Mouse (Mus musculus) embryonic facial prominence, embryonic 14.5 days (tissue): ENCODE results near the gene Khdc4. TPM values are rescaled to one million over a fixed set of nuclear protein-coding genes. Genes with fewer than 3 reads are reported as not detected.

Experiments used
- ATAC-seq: fragments of 200-750 bp; cut with Nextera tagmentation; 2 replicates; pipeline ENCODE4 v1.8.0; 2017; ENCODE audit warnings: low read depth, moderate number of reproducible peaks, moderate TSS enrichment
- DNase-seq: peaks from one replicate; pipeline ENCODE4 v3.0.0-alpha.2; 2015; ENCODE audit warnings: low spot score
- H3K27ac ChIP-seq: fragments of 300-500 bp; sonication (generic); replicated peaks from 2 replicates; pipeline ENCODE4 v1.5.1; 2014; ENCODE audit warnings: low read depth, mild to moderate bottlenecking, low read length, moderate library complexity
- H3K27me3 ChIP-seq: fragments of 300-500 bp; sonication (generic); replicated peaks from 2 replicates; pipeline ENCODE4 v1.6.1; 2014; ENCODE audit warnings: low read length; ENCODE audit not compliant: control insufficient read depth, insufficient read depth
- H3K36me3 ChIP-seq: fragments of 300-500 bp; sonication (generic); 2 replicates; pipeline ENCODE4 v1.6.1; 2014; ENCODE audit warnings: low read length, mixed read lengths; ENCODE audit not compliant: control insufficient read depth, insufficient read depth
- H3K4me1 ChIP-seq: fragments of 300-500 bp; sonication (generic); 2 replicates; pipeline ENCODE4 v1.6.1; 2014; ENCODE audit warnings: antibody characterized with exemption, low read length; ENCODE audit not compliant: control insufficient read depth, insufficient read depth
- H3K4me2 ChIP-seq: fragments of 300-500 bp; sonication (generic); 2 replicates; pipeline ENCODE4 v1.6.1; 2014; ENCODE audit warnings: low read depth, mild to moderate bottlenecking, low read length, moderate library complexity, mixed read lengths
- H3K4me3 ChIP-seq: fragments of 300-500 bp; sonication (generic); 2 replicates; pipeline ENCODE4 v1.5.1; 2014; ENCODE audit warnings: low read depth, mild to moderate bottlenecking, low read length
- H3K9ac ChIP-seq: fragments of 300-500 bp; sonication (generic); 2 replicates; pipeline ENCODE4 v1.6.1; 2014; ENCODE audit warnings: low read depth, mild to moderate bottlenecking, low read length, moderate library complexity, mixed read lengths
- H3K9me3 ChIP-seq: fragments of 300-500 bp; sonication (generic); 2 replicates; pipeline ENCODE4 v1.6.1; 2016; ENCODE audit warnings: low read length; ENCODE audit not compliant: control insufficient read depth
- WGBS: fragments of 180-500 bp; shearing (Covaris S2); extraction: QIAGEN DNeasy Blood & Tissue Kit; methylation state at CpG from one replicate; pipeline ENCODE4 v1.1.7; 2014; 5-methylcytosine and 5-hydroxymethylcytosine counted together
- polyA plus RNA-seq: library from polyadenylated mRNA; unstranded; fragments of >200 nt; fragmentation: Nextera tagmentation; extraction: Ambion mirVana; gene quantifications from 2 replicates; pipeline ENCODE4 v1.2.1, GENCODE M21; 2014

Gene Khdc4
- polyA plus RNA-seq: 66.4 and 70.3 TPM in 2 replicates

GRCm38 (mm10) chr3:88684980-88685941, at the start of gene Khdc4:
Khdc4 (plus strand) TSS chr3:88685803.
- DNase-seq (peak; percentile 100), ATAC-seq (peak; percentile 99)
- H3K4me1 ChIP-seq: peaks cover 8% of the 10 kb centered on the region; the same call in 1 of the 2 replicates
- H3K4me3 ChIP-seq: peak within 1 kb of the TSS; percentile 89
- H3K9ac ChIP-seq: peak within 1 kb of the TSS; percentile 96
- WGBS: under 1% methylated on average over 39 of the region's 47 CpGs
- no peaks in the 10 kb centered on the region for H3K9me3 ChIP-seq
- H3K27me3 ChIP-seq: no peaks in the 10 kb centered on the region
- peak within 1 kb of the TSS; percentile 95 for H3K4me2 ChIP-seq
- H3K36me3 ChIP-seq: peaks cover 30% of the 10 kb centered on the region
- peak within 1 kb of the TSS; percentile 98 for H3K27ac ChIP-seq

DNA sequence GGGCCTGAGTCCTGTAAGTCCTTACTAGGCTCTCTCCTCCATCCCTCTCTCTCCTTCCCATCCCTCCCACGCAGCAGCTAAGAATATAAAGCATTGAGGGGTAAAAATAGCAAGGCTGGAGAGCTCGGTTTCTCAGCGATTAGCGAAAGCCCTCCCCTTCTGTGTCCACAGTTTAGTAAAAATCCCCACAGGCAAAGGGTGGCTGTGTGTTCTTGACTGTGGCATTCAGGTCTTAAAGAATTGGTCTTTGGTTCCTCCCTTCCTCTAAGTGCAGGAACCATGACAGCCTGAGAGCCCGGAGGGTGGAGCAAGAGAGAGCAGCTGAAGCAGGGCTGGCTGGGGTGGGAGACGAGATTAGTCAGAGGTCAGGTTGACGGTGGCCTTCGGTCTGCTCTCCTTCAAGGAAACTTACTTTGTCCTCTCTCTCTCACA, 49.0 kb upstream of the Khdc4 start:
- Histone ChIP-seq H3K9ac (no peak overlapping the region), H3K27ac (no peak overlapping the region), H3K4me1 (no peaks in the 10 kb centered on the region), H3K4me3 (no peak overlapping the region), H3K27me3 (no peaks in the 10 kb centered on the region), H3K36me3 (peaks cover 97% of the 10 kb centered on the region), H3K9me3 (0 out of 2 replicates have a peak, but pooled peaks cover 3% of the 10 kb centered on the region), H3K4me2 (no peak overlapping the region)
- 85% methylated on average over 8 of the region's 8 CpGs for WGBS
- DNase-seq (no peak), ATAC-seq (no peak)

GRCm38 (mm10) chr3:88637134-88637533, 48.5 kb upstream of the Khdc4 start:
- H3K4me3 ChIP-seq: no peak overlapping the region
- H3K9me3 ChIP-seq: 0 out of 2 replicates have a peak, but pooled peaks cover 3% of the 10 kb centered on the region
- no peaks in the 10 kb centered on the region for H3K4me1 ChIP-seq
- ATAC-seq: no peak
- no peak overlapping the region for H3K9ac ChIP-seq
- no peak overlapping the region for H3K27ac ChIP-seq
- no peak for DNase-seq
- no peaks in the 10 kb centered on the region for H3K27me3 ChIP-seq
- WGBS: 97% methylated on average over 5 of the region's 5 CpGs
- H3K36me3 ChIP-seq: peaks cover 97% of the 10 kb centered on the region
- no peak overlapping the region for H3K4me2 ChIP-seq

- no peak overlapping the region for H3K9ac ChIP-seq
- no peak for ATAC-seq
- no peak overlapping the region for H3K4me2 ChIP-seq
- DNase-seq: no peak
- H3K9me3 ChIP-seq: 0 out of 2 replicates have a peak, but pooled peaks cover 3% of the 10 kb centered on the region
- 90% methylated on average over 12 of the region's 12 CpGs for WGBS
- H3K4me1 ChIP-seq: no peaks in the 10 kb centered on the region
- H3K27ac ChIP-seq: no peak overlapping the region
- H3K27me3 ChIP-seq: no peaks in the 10 kb centered on the region
- H3K36me3 ChIP-seq: peaks cover 97% of the 10 kb centered on the region
- H3K4me3 ChIP-seq: no peak overlapping the region
Measured at GRCm38 (mm10) chr3:88639239-88639638, 46.4 kb upstream of the Khdc4 start.

DNA sequence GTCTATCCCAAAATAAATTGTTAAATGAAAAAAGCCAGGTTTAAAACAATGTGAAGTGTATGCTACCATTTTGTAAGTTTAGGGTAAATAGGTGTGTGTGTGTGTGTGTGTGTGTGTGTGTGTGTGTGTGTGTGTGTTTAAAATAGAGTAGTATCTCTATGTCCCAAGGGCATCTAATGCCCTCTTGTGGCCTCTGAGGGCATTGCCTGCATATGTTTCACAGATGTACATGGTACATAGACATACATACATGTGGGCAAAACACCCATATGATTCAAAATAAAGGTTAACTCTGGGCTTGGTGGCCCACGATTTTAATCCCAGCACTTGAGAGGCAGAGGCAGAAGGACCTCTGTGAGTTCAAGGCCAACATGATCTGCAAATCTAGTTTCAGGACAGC, 44.9 kb upstream of the Khdc4 start:
- no peaks in the 10 kb centered on the region for H3K27me3 ChIP-seq
- ATAC-seq (no peak), DNase-seq (peak; percentile 68)
- no peak overlapping the region for H3K4me3 ChIP-seq
- no peak overlapping the region for H3K4me2 ChIP-seq
- no peaks in the 10 kb centered on the region for H3K4me1 ChIP-seq
- WGBS: 71% methylated on average over 1 of the region's 1 CpGs
- 0 out of 2 replicates have a peak, but pooled peaks cover 3% of the 10 kb centered on the region for H3K9me3 ChIP-seq
- H3K27ac ChIP-seq: no peak overlapping the region
- H3K36me3 ChIP-seq: peaks cover 97% of the 10 kb centered on the region
- no peak overlapping the region for H3K9ac ChIP-seq

GRCm38 (mm10) chr3:88643078-88643477, 42.5 kb upstream of the Khdc4 start:
- no peak overlapping the region for H3K4me3 ChIP-seq
- 83% methylated on average over 5 of the region's 5 CpGs for WGBS
- no peaks in the 10 kb centered on the region for H3K27me3 ChIP-seq
- no peak for ATAC-seq
- no peak overlapping the region for H3K9ac ChIP-seq
- no peaks in the 10 kb centered on the region for H3K4me1 ChIP-seq
- H3K4me2 ChIP-seq: no peak overlapping the region
- H3K27ac ChIP-seq: no peak overlapping the region
- peaks cover 98% of the 10 kb centered on the region for H3K36me3 ChIP-seq
- no peak for DNase-seq
- H3K9me3 ChIP-seq: no peaks in the 10 kb centered on the region

- Histone ChIP-seq H3K27ac (no peak overlapping the region), H3K9me3 (no peaks in the 10 kb centered on the region), H3K27me3 (no peaks in the 10 kb centered on the region), H3K4me1 (no peaks in the 10 kb centered on the region), H3K36me3 (peaks cover 85% of the 10 kb centered on the region), H3K4me2 (no peak overlapping the region), H3K4me3 (no peak overlapping the region), H3K9ac (no peak overlapping the region)
- ATAC-seq: no peak
- WGBS: 90% methylated on average over 12 of the region's 12 CpGs
- DNase-seq: no peak
Measured at GRCm38 (mm10) chr3:88645937-88646336, 39.7 kb upstream of the Khdc4 start.

GRCm38 (mm10) chr3:88646426-88646995, 39.1 kb upstream of the Khdc4 start:
- DNase-seq (no peak), ATAC-seq (no peak)
- Histone ChIP-seq H3K36me3 (peaks cover 80% of the 10 kb centered on the region), H3K4me1 (no peaks in the 10 kb centered on the region), H3K9ac (no peak overlapping the region), H3K27me3 (no peaks in the 10 kb centered on the region), H3K9me3 (no peaks in the 10 kb centered on the region), H3K4me3 (no peak overlapping the region), H3K27ac (no peak overlapping the region), H3K4me2 (no peak overlapping the region)
- 74% methylated on average over 6 of the region's 6 CpGs for WGBS
